Mouse (Mus musculus): ENCODE data around the gene Ern1. TPM values are rescaled to one million over a fixed set of nuclear protein-coding genes. Genes with fewer than 3 reads are reported as not detected.

Ern1 gene
- total and polyA plus RNA-seq, 3 experiments: 90.7 to 700 (median 119) TPM

GRCm38 (mm10) chr11:106390757-106391156, 96.9 kb downstream of the Ern1 start:
- DNase-seq: no peak

GRCm38 (mm10) chr11:106389611-106390010, 98.0 kb downstream of the Ern1 start:
- DNase-seq: no peak

- no peak for DNase-seq
Observed at GRCm38 (mm10) chr11:106387791-106388216, 99.8 kb downstream of the Ern1 start, which contains the start of gene Icam2. Gene Icam2, minus strand, starts transcription at chr11:106388075.

- DNase-seq: no peak
Observed at GRCm38 (mm10) chr11:106387020-106387419, 100.6 kb downstream of the Ern1 start.

GRCm38 (mm10) chr11:106386409-106386808, 101.2 kb downstream of the Ern1 start:
- DNase-seq: no peak

GRCm38 (mm10) chr11:106383051-106383790, 104.4 kb downstream of the Ern1 start:
- DNase-seq: no peak

- DNase-seq: no peak
Observed at GRCm38 (mm10) chr11:106382424-106382823, 105.2 kb downstream of the Ern1 start.

GRCm38 (mm10) chr11:106381883-106382282, 105.8 kb downstream of the Ern1 start:
- DNase-seq: peak; percentile 77

GRCm38 (mm10) chr11:106381011-106381410, 106.6 kb downstream of the Ern1 start:
- no peak for DNase-seq

GRCm38 (mm10) chr11:106374979-106375378, 112.7 kb downstream of the Ern1 start:
- DNase-seq: no peak

- no peak for DNase-seq
Observed at GRCm38 (mm10) chr11:106374559-106374958, 113.1 kb downstream of the Ern1 start.

- DNase-seq: no peak
Observed at GRCm38 (mm10) chr11:106373998-106374397, 113.7 kb downstream of the Ern1 start.

GRCm38 (mm10) chr11:106366316-106366715, 121.3 kb downstream of the Ern1 start:
- DNase-seq: peak; percentile 80

GRCm38 (mm10) chr11:106365366-106365765, 122.3 kb downstream of the Ern1 start, which contains the start of gene Prr29:
Gene Prr29, plus strand, starts transcription at chr11:106365472.
- DNase-seq: no peak

GRCm38 (mm10) chr11:106364712-106365111, 122.9 kb downstream of the Ern1 start:
- no peak for DNase-seq

- DNase-seq: no peak
Observed at GRCm38 (mm10) chr11:106359350-106359749, 128.3 kb downstream of the Ern1 start.

GRCm38 (mm10) chr11:106355382-106356128, 132.1 kb downstream of the Ern1 start:
- peak; percentile 72 for DNase-seq

GRCm38 (mm10) chr11:106354181-106354580, 133.5 kb downstream of the Ern1 start:
- no peak for DNase-seq

GRCm38 (mm10) chr11:106353188-106353587, 134.5 kb downstream of the Ern1 start, which contains the start of gene Scn4a:
Gene Scn4a, minus strand, starts transcription at chr11:106353288.
- no peak for DNase-seq

GRCm38 (mm10) chr11:106351941-106352340, 135.7 kb downstream of the Ern1 start:
- no peak for DNase-seq

GRCm38 (mm10) chr11:106351253-106351652, 136.4 kb downstream of the Ern1 start:
- DNase-seq: no peak

GRCm38 (mm10) chr11:106350853-106351252, 136.8 kb downstream of the Ern1 start:
- peak; percentile 42 for DNase-seq

GRCm38 (mm10) chr11:106349772-106350171, 137.9 kb downstream of the Ern1 start:
- no peak for DNase-seq

Data from adrenal gland, adult 2 months (tissue).